ENCODE assay signal across 26 mouse cellular contexts in the genomic region with DNA sequence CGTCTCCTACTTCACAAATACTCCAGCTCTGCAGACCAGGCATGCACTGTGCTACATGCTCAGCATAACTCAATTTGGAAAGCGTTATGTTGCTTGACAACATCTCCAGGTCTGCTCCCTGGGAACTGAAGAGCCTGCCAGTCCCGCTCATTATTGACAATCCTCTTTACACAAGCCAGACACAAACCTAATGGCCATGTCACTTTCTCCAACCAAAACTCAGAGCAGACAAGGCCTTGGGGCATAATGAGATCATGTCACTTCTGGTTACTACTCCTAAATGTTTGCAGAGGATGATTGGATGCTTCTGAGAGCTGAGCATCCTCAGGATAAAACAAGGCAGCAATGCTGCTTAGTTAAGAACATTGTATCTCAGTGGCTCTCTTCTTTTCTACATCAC. TPM values are rescaled to one million over a fixed set of nuclear protein-coding genes. Genes with fewer than 3 reads are reported as not detected.
DNase-seq lines count a peak whose midpoint lies in the region; ATAC-seq lines count a peak whose summit lies in the region.
"Had no signal": no experiment of that assay in that cellular context is flagged by ENCODE, and none has a peak within 500 bp of the region (broad histone marks: within the 10 kb centered on the region; RNA-seq: fewer than 3 reads in every experiment).

No protein-coding gene starts in this region.

- H3K9me3 ChIP-seq in midbrain, embryonic 16.5 days (replicated peaks; ENCODE audit: control insufficient read depth, low read length, poor library complexity, severe bottlenecking), result no peaks in the 10 kb centered on the region
- no peaks in the 10 kb centered on the region for H3K9me3 ChIP-seq in midbrain, embryonic 10.5 days (replicated peaks)
- H3K9me3 ChIP-seq: embryonic facial prominence, embryonic 12.5 days; forebrain, embryonic 12.5 days; heart, embryonic 13.5 days; hindbrain, embryonic 15.5 days had no signal

- no peaks in the 10 kb centered on the region for H3K27me3 ChIP-seq in midbrain, embryonic 16.5 days (ENCODE audit: control insufficient read depth, insufficient read depth, low read depth, low read length)
- H3K27me3 ChIP-seq in midbrain, embryonic 10.5 days (ENCODE audit: low read depth, poor library complexity, severe bottlenecking), result no peaks in the 10 kb centered on the region
- H3K27me3 ChIP-seq: embryonic facial prominence, embryonic 12.5 days; forebrain, embryonic 12.5 days; heart, embryonic 13.5 days; hindbrain, embryonic 15.5 days had no signal

- H3K4me3 ChIP-seq in midbrain, embryonic 16.5 days (ENCODE audit: low read depth, low read length), result no peak overlapping the region
- no peak overlapping the region for H3K4me3 ChIP-seq in midbrain, embryonic 10.5 days
- H3K4me3 ChIP-seq: embryonic facial prominence, embryonic 12.5 days; forebrain, embryonic 12.5 days; heart, embryonic 13.5 days; hindbrain, embryonic 15.5 days had no signal

- no peak overlapping the region for H3K27ac ChIP-seq in midbrain, embryonic 16.5 days (ENCODE audit: low read length)
- H3K27ac ChIP-seq in midbrain, embryonic 10.5 days (replicated peaks), result no peak overlapping the region
- H3K27ac ChIP-seq: embryonic facial prominence, embryonic 12.5 days; forebrain, embryonic 12.5 days; heart, embryonic 13.5 days; hindbrain, embryonic 15.5 days had no signal

- H3K4me2 ChIP-seq in midbrain, embryonic 16.5 days (ENCODE audit: low read length), result no peak overlapping the region
- H3K4me2 ChIP-seq: embryonic facial prominence, embryonic 12.5 days; forebrain, embryonic 12.5 days; heart, embryonic 13.5 days; hindbrain, embryonic 15.5 days had no signal

- H3K4me1 ChIP-seq in midbrain, embryonic 16.5 days (ENCODE audit: control insufficient read depth, insufficient read depth, low read length), result no peaks in the 10 kb centered on the region
- H3K4me1 ChIP-seq in midbrain, embryonic 10.5 days, result no peaks in the 10 kb centered on the region
- H3K4me1 ChIP-seq: forebrain, embryonic 12.5 days; hindbrain, embryonic 15.5 days had no signal

- no peaks in the 10 kb centered on the region for H3K36me3 ChIP-seq in midbrain, embryonic 16.5 days (ENCODE audit: control insufficient read depth, insufficient read depth, low read length)
- no peaks in the 10 kb centered on the region for H3K36me3 ChIP-seq in midbrain, embryonic 10.5 days
- H3K36me3 ChIP-seq: embryonic facial prominence, embryonic 12.5 days; forebrain, embryonic 12.5 days; heart, embryonic 13.5 days; hindbrain, embryonic 15.5 days had no signal

- intact Hi-C loops in left cerebral cortex, postnatal 4 days (cut with DNase I), result no loop called here

- H3K9ac ChIP-seq in midbrain, embryonic 16.5 days (ENCODE audit: low read depth, low read length), result no peak overlapping the region
- H3K9ac ChIP-seq: embryonic facial prominence, embryonic 12.5 days; forebrain, embryonic 12.5 days; forebrain, postnatal 0 days; heart, embryonic 13.5 days; hindbrain, embryonic 15.5 days had no signal

- 65% methylated on average over 3 of the region's 3 CpGs for WGBS in midbrain, embryonic 16.5 days
- WGBS in midbrain, embryonic 10.5 days, result 81% methylated on average over 3 of the region's 3 CpGs

- 0 out of 2 replicates have a peak, but pooled peaks have one; percentile 54 for ATAC-seq in midbrain, embryonic 16.5 days
- ATAC-seq: forebrain, postnatal 0 days; intestine, embryonic 16.5 days had no signal

- peak; percentile 16 for DNase-seq in adrenal gland, adult 2 months
- DNase-seq in adrenal gland, adult 18-20 months (ENCODE audit: low spot score in 2 of 2), result no peak
- no peak for DNase-seq in midbrain, embryonic 10.5 days (ENCODE audit: low spot score)
- DNase-seq in retina, embryonic 14.5 days (ENCODE audit: low spot score), result peak; percentile 69
- no peak for DNase-seq in left cerebral cortex, postnatal 4 days
- DNase-seq in lung, postnatal 36 days, result no peak
- DNase-seq: cerebellum, adult 11 months; cerebellum, adult 8-10 months; cerebellum, postnatal 14 days; embryo, embryonic 11 days; forebrain, postnatal 0 days; gastrocnemius, postnatal 36 days; heart, adult 11 months; heart, postnatal 36 days had no signal

RNA-seq across cellular contexts. Expression of gene Pde4b, which starts 47.2 kb away (rescaled TPM):
- 1 to 10 TPM; 3.1 to 6.8 TPM for total RNA-seq in adrenal gland, adult 2 months (2021)
- 0.48 and 0.62 TPM in 2 replicates for polyA plus RNA-seq in adrenal gland, adult 2 months (2012; rRNA removed)
- 1 to 10 TPM; 3.8 to 5.4 TPM for total RNA-seq in adrenal gland, adult 18-20 months (2021)
- polyA plus RNA-seq in midbrain, embryonic 16.5 days (2015; fragmentation: Nextera tagmentation; extraction: Ambion mirVana), result 62.5 and 64.5 TPM in 2 replicates
- polyA plus RNA-seq in midbrain, embryonic 10.5 days (2016; fragmentation: Nextera tagmentation; extraction: Ambion mirVana), result 5.6 and 6.0 TPM in 2 replicates
- 10 to 100 TPM; 55.3 to 61.4 TPM for total RNA-seq in left cerebral cortex, postnatal 4 days (2021)

RNA-seq across cellular contexts. Expression of gene Gm12789, which starts 53.8 kb away (rescaled TPM):
- not detected for total RNA-seq in adrenal gland, adult 2 months (2021)
- not detected in 2 replicates for polyA plus RNA-seq in adrenal gland, adult 2 months (2012; rRNA removed)
- total RNA-seq in adrenal gland, adult 18-20 months (2021), result not detected
- not detected in 2 replicates for polyA plus RNA-seq in midbrain, embryonic 16.5 days (2015; fragmentation: Nextera tagmentation; extraction: Ambion mirVana)
- polyA plus RNA-seq in midbrain, embryonic 10.5 days (2016; fragmentation: Nextera tagmentation; extraction: Ambion mirVana), result not detected in 2 replicates
- not detected for total RNA-seq in left cerebral cortex, postnatal 4 days (2021)
- total RNA-seq: common myeloid progenitor, adult 5-6 weeks; forebrain, postnatal 0 days; gastrocnemius, adult 8-10 months; gastrocnemius, postnatal 36 days; heart, postnatal 36 days; MEL had no signal
- polyA plus RNA-seq: C2C12; embryonic facial prominence, embryonic 12.5 days; forebrain, embryonic 12.5 days; forebrain, postnatal 0 days; heart, embryonic 13.5 days; heart, postnatal 0 days; hindbrain, embryonic 11.5 days; hindbrain, embryonic 15.5 days; intestine, embryonic 16.5 days had no signal

RNA-seq across cellular contexts. Expression of gene Gm12790, which starts 59.3 kb away (rescaled TPM):
- total RNA-seq in adrenal gland, adult 2 months (2021), result not detected
- polyA plus RNA-seq in adrenal gland, adult 2 months (2012; rRNA removed), result not detected in 2 replicates
- not detected for total RNA-seq in adrenal gland, adult 18-20 months (2021)
- polyA plus RNA-seq in midbrain, embryonic 16.5 days (2015; fragmentation: Nextera tagmentation; extraction: Ambion mirVana), result not detected in 2 replicates
- not detected in 2 replicates for polyA plus RNA-seq in midbrain, embryonic 10.5 days (2016; fragmentation: Nextera tagmentation; extraction: Ambion mirVana)
- not detected for total RNA-seq in left cerebral cortex, postnatal 4 days (2021)
- total RNA-seq: common myeloid progenitor, adult 5-6 weeks; forebrain, postnatal 0 days; gastrocnemius, adult 8-10 months; gastrocnemius, postnatal 36 days; heart, postnatal 36 days; MEL had no signal
- polyA plus RNA-seq: C2C12; embryonic facial prominence, embryonic 12.5 days; forebrain, embryonic 12.5 days; forebrain, postnatal 0 days; heart, embryonic 13.5 days; heart, postnatal 0 days; hindbrain, embryonic 11.5 days; hindbrain, embryonic 15.5 days; intestine, embryonic 16.5 days had no signal

Comparison
In these comparisons a context has a peak if more than half of its experiments do, and no peak if none do; other contexts are left out.
1. DNase-seq: peak in adrenal gland, adult 2 months (single experiment) and retina, embryonic 14.5 days (single experiment); none in adrenal gland, adult 18-20 months (0 of 2), midbrain, embryonic 10.5 days (single experiment), left cerebral cortex, postnatal 4 days (single experiment) and lung, postnatal 36 days (single experiment).
2. RNA of gene Pde4b, which starts 47.2 kb away (total RNA-seq): 55.3 to 61.4 TPM in left cerebral cortex, postnatal 4 days; 3.1 to 6.8 TPM in adrenal gland, adult 2 months and 3.8 to 5.4 TPM in adrenal gland, adult 18-20 months; every median in the first group is over 4 times any median in the second.